Mouse (Mus musculus): ENCODE results near the gene Nudt14. TPM values are rescaled to one million over a fixed set of nuclear protein-coding genes. Genes with fewer than 3 reads are reported as not detected.

The Nudt14 gene
- total and polyA plus RNA-seq, 3 experiments = 5.7 to 14.8 (median 8.6) TPM

- TF ChIP-seq POLR2A (IDR thresholded peaks at IDR 0.05; ENCODE audit: insufficient read depth, low read depth, low read length) = no peak
- TF ChIP-seq EP300 (IDR thresholded peaks at IDR 0.05; ENCODE audit: insufficient read depth, low read depth, low read length) = no peak
- TF ChIP-seq CTCF (IDR thresholded peaks at IDR 0.05) = no peak
- no peak for DNase-seq
- no peaks in the 10 kb centered on the region for H3K27me3 ChIP-seq (ENCODE audit: control insufficient read depth, insufficient read depth, low read length)
- H3K4me1 ChIP-seq (ENCODE audit: control insufficient read depth, insufficient read depth, low read length) = peaks cover 12% of the 10 kb centered on the region
- H3K27ac ChIP-seq = no peak overlapping the region
- no peaks in the 10 kb centered on the region for H3K36me3 ChIP-seq (ENCODE audit: control insufficient read depth, insufficient read depth, low read length)
- intact Hi-C loops (cut with DNase I) = no loop called here
- no peak overlapping the region; the same call in 1 of the 2 replicates for H3K4me3 ChIP-seq
- peak overlapping the region; percentile 15 for H3K9ac ChIP-seq (ENCODE audit: low read depth, low read length)
- peaks cover 6% of the 10 kb centered on the region for H3K79me2 ChIP-seq (replicated peaks; ENCODE audit: control insufficient read depth, insufficient read depth, low read length)
- 59% methylated on average over 14 of the region's 14 CpGs for whole genome bisulfite sequencing
Measured at GRCm38 (mm10) chr12:112927265-112927664, 14.7 kb downstream of the Nudt14 start.

GRCm38 (mm10) chr12:112925950-112926349 is 16.0 kb downstream of the Nudt14 start:
- Histone ChIP-seq H3K9ac (ENCODE audit: low read depth, low read length) (no peak overlapping the region), H3K27me3 (ENCODE audit: control insufficient read depth, insufficient read depth, low read length) (no peaks in the 10 kb centered on the region), H3K36me3 (ENCODE audit: control insufficient read depth, insufficient read depth, low read length) (no peaks in the 10 kb centered on the region), H3K79me2 (replicated peaks; ENCODE audit: control insufficient read depth, insufficient read depth, low read length) (peaks cover 6% of the 10 kb centered on the region), H3K27ac (no peak overlapping the region), H3K4me3 (no peak overlapping the region), H3K4me1 (ENCODE audit: control insufficient read depth, insufficient read depth, low read length) (peaks cover 11% of the 10 kb centered on the region)
- TF ChIP-seq CTCF (IDR thresholded peaks at IDR 0.05) (peak; percentile 50), EP300 (IDR thresholded peaks at IDR 0.05; ENCODE audit: insufficient read depth, low read depth, low read length) (no peak), POLR2A (IDR thresholded peaks at IDR 0.05; ENCODE audit: insufficient read depth, low read depth, low read length) (no peak)
- intact Hi-C loops (cut with DNase I) = no loop called here
- no peak for DNase-seq
- 87% methylated on average over 6 of the region's 6 CpGs for WGBS

GRCm38 (mm10) chr12:112922541-112922940 is 19.4 kb downstream of the Nudt14 start:
- H3K79me2 ChIP-seq (replicated peaks; ENCODE audit: control insufficient read depth, insufficient read depth, low read length) = peaks cover 3% of the 10 kb centered on the region
- no peaks in the 10 kb centered on the region for H3K27me3 ChIP-seq (ENCODE audit: control insufficient read depth, insufficient read depth, low read length)
- H3K9ac ChIP-seq (ENCODE audit: low read depth, low read length) = no peak overlapping the region
- H3K4me1 ChIP-seq (ENCODE audit: control insufficient read depth, insufficient read depth, low read length) = peaks cover 10% of the 10 kb centered on the region
- TF ChIP-seq CTCF (IDR thresholded peaks at IDR 0.05) (no peak), EP300 (IDR thresholded peaks at IDR 0.05; ENCODE audit: insufficient read depth, low read depth, low read length) (no peak), POLR2A (IDR thresholded peaks at IDR 0.05; ENCODE audit: insufficient read depth, low read depth, low read length) (no peak)
- H3K27ac ChIP-seq = peak overlapping the region; percentile 15
- no peak for DNase-seq
- intact Hi-C loops (cut with DNase I) = no loop called here
- no peak overlapping the region for H3K4me3 ChIP-seq
- 41% methylated on average over 3 of the region's 3 CpGs for WGBS
- H3K36me3 ChIP-seq (ENCODE audit: control insufficient read depth, insufficient read depth, low read length) = no peaks in the 10 kb centered on the region

GRCm38 (mm10) chr12:112921518-112921917 is 20.4 kb downstream of the Nudt14 start:
- TF ChIP-seq EP300 (IDR thresholded peaks at IDR 0.05; ENCODE audit: insufficient read depth, low read depth, low read length) (no peak), POLR2A (IDR thresholded peaks at IDR 0.05; ENCODE audit: insufficient read depth, low read depth, low read length) (no peak)
- H3K9ac ChIP-seq (ENCODE audit: low read depth, low read length) = no peak overlapping the region
- peaks cover 17% of the 10 kb centered on the region for H3K4me1 ChIP-seq (ENCODE audit: control insufficient read depth, insufficient read depth, low read length)
- no peak for DNase-seq
- H3K79me2 ChIP-seq (replicated peaks; ENCODE audit: control insufficient read depth, insufficient read depth, low read length) = no peaks in the 10 kb centered on the region
- no peaks in the 10 kb centered on the region for H3K27me3 ChIP-seq (ENCODE audit: control insufficient read depth, insufficient read depth, low read length)
- H3K27ac ChIP-seq = no peak overlapping the region
- no peak overlapping the region for H3K4me3 ChIP-seq
- whole genome bisulfite sequencing = 78% methylated on average over 12 of the region's 12 CpGs
- H3K36me3 ChIP-seq (ENCODE audit: control insufficient read depth, insufficient read depth, low read length) = no peaks in the 10 kb centered on the region
- intact Hi-C loops (cut with DNase I) = no loop called here

GRCm38 (mm10) chr12:112917906-112918305 is 24.0 kb downstream of the Nudt14 start:
- 39% methylated on average over 8 of the region's 8 CpGs for WGBS
- intact Hi-C loops (cut with DNase I) = loop anchor here (1.0 to 2.0 kb wide), 3 partner anchors 23 to 224 kb away; no protein-coding TSS in a partner anchor
- Histone ChIP-seq H3K27me3 (ENCODE audit: control insufficient read depth, insufficient read depth, low read length) (no peaks in the 10 kb centered on the region), H3K36me3 (ENCODE audit: control insufficient read depth, insufficient read depth, low read length) (no peaks in the 10 kb centered on the region), H3K27ac (peak overlapping the region; percentile 95), H3K79me2 (replicated peaks; ENCODE audit: control insufficient read depth, insufficient read depth, low read length) (no peaks in the 10 kb centered on the region), H3K4me1 (ENCODE audit: control insufficient read depth, insufficient read depth, low read length) (peaks cover 19% of the 10 kb centered on the region), H3K9ac (ENCODE audit: low read depth, low read length) (peak overlapping the region; percentile 43), H3K4me3 (peak overlapping the region; percentile 37)
- peak in 1 of 2 experiments; percentile 66 for DNase-seq
- peak; percentile 16; the same call in 1 of the 2 replicates for TF ChIP-seq POLR2A (IDR thresholded peaks at IDR 0.05; ENCODE audit: insufficient read depth, low read depth, low read length)
- TF ChIP-seq CTCF (IDR thresholded peaks at IDR 0.05) = 0 out of 2 replicates have a peak, but pooled peaks have one; percentile 6
- 0 out of 2 replicates have a peak, but pooled peaks have one; percentile 52 for TF ChIP-seq EP300 (IDR thresholded peaks at IDR 0.05; ENCODE audit: insufficient read depth, low read depth, low read length)

- H3K4me1 ChIP-seq (ENCODE audit: control insufficient read depth, insufficient read depth, low read length) = peaks cover 15% of the 10 kb centered on the region
- no peak for TF ChIP-seq CTCF (IDR thresholded peaks at IDR 0.05)
- peak; percentile 66 for TF ChIP-seq POLR2A (IDR thresholded peaks at IDR 0.05; ENCODE audit: insufficient read depth, low read depth, low read length)
- H3K9ac ChIP-seq (ENCODE audit: low read depth, low read length) = peak overlapping the region; percentile 32
- H3K4me3 ChIP-seq = peak overlapping the region; percentile 37
- 40% methylated on average over 11 of the region's 11 CpGs for WGBS
- intact Hi-C loops (cut with DNase I) = loop anchor here (1.0 to 2.0 kb wide), 3 partner anchors 23 to 225 kb away; no protein-coding TSS in a partner anchor
- H3K79me2 ChIP-seq (replicated peaks; ENCODE audit: control insufficient read depth, insufficient read depth, low read length) = no peaks in the 10 kb centered on the region
- H3K36me3 ChIP-seq (ENCODE audit: control insufficient read depth, insufficient read depth, low read length) = no peaks in the 10 kb centered on the region
- no peaks in the 10 kb centered on the region for H3K27me3 ChIP-seq (ENCODE audit: control insufficient read depth, insufficient read depth, low read length)
- peak overlapping the region; percentile 95 for H3K27ac ChIP-seq
- DNase-seq = peak; percentile 72 to 73
Measured at GRCm38 (mm10) chr12:112917486-112917885, 24.4 kb downstream of the Nudt14 start.

Measured in heart, adult 2 months (tissue).